Mouse (Mus musculus) layer of hippocampus, adult 18-20 months (tissue): ENCODE measurements at regions not wholly inside any gene's neighbourhood (a gene's known extent, or its start where the extent isn't known, plus 50 kb on each side); places are given as distances from the start of the nearest gene placed in this dataset.

Experiments
- DNase-seq, 2 experiments: peaks; one replicate each; pipeline ENCODE4 v3.0.0; 2022; ENCODE audit warnings: low spot score in 2 of 2

DNA sequence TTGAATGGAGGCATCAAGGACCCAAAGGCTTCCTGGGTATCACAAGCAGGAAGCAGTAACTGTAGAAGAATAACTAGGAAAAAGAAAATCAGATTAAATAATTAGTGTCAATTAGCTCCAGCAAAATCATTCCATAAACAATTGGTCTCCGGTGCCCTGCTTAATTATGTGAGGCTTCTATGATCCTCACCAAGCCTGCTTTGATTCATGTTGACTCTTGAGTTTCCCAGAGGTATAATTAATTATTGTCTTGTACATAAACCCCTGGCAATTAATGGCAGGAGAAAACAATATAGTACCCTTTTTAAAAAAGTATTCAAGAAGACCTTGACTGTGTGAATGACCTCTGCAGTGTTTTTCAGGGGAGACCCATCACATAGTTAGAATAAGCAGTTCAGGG lies 61.5 kb upstream of the Sp8 start:
- no peak for DNase-seq

DNA sequence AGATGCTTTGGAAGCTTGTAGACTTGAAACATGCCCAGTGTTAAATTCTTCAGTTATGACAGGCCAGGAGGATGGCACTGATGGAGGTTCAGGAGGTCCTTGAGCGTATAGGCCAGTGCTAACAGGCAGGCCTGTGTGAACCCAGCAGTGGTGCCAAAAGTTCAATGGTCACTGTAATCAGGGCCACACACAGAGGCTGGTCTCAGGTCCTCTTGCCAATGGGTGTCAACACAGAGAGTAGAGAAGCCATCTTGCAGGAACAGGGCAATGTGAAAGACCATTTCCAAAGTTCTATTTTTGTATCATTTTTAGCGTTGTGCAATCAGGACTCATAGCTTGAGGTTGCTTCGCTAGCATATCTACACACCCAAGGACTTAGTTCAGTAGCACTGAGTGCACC lies 64.2 kb upstream of the Sp8 start:
- DNase-seq, result no peak

DNA sequence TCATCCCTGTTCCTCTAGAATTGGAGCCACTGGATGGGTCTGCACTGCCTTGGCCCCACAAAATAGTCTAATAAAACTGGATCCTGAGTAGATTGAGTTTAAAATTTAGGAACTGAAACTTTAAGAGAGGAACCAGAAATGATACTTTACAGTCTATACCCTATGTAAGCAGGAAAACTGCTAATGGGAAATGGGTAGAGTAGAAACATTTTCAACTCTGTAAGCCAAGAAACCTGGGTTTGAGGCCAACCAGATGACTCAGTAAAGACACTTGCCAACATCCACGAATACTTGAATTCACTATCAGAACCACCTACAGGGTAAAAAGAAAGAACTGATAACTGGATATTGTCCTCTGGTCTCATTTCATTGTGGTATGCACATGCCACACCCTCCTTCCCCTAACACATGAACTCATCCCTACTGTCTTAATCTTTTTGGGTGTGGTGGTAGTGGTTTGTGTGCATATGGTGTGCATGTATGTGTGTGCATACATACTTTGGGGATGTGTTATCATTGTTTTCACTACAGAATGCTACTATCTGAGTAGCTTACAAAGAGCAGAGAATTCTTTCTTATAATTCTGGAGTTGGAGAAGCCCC lies 70.6 kb upstream of the Sp8 start:
- no peak for DNase-seq

DNA sequence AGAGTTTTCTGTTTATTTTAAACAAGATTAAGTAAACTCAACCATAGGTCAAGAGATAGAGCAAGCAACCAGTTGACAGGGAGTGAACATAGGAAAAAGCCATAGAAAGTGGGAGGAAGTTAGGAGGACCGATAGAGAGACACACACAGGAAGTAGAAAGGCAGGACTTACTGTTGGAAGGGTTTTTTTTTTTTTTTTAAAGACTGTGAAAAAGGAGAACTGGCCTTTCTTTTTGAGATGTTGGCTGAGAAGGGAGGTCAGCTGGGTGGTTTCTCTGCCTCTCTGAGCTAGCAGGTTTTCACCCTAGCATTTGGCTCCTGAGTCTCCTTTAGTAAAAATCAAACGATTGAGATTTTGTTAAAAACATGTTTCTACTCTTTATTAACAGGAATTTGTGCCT lies 73.3 kb upstream of the Sp8 start:
- no peak for DNase-seq

DNA sequence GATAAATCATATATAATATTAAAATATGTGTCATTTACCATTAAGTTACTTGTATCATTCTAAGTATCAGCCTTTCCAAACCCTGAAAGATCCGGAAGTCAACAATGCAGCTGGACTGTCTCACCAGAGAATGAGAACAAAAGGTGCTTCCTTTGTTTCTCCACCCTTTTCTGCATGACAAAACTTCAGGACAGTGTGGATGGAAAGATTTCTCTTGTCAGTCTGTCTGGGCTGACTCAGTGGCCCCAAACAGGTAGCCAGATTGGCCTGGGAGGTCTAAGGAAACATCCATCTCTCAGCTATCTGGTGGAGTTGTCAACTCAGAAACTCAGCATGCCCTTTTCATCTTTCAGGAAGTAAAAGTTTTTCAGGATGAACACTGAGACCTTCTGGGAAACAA lies 79.7 kb upstream of the Sp8 start:
- no peak for DNase-seq

DNA sequence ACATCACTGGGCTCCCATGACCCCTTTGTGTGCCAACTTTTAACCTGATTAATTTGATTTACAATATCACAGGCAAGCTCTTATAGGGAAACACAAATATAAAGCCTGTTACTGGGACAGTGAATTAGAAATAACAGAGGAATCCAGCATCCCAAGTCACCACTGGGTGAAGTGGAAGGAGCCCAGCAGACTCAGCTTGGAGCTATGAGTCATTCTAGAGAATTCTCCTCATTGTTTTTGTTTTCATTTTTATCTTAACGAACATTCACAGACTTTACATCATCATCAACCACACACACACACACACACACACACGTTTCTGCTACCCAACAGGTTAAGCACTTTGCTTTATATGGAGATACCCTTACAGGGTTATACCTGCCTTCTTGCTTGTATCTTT lies 92.1 kb upstream of the Sp8 start:
- no peak for DNase-seq

DNA sequence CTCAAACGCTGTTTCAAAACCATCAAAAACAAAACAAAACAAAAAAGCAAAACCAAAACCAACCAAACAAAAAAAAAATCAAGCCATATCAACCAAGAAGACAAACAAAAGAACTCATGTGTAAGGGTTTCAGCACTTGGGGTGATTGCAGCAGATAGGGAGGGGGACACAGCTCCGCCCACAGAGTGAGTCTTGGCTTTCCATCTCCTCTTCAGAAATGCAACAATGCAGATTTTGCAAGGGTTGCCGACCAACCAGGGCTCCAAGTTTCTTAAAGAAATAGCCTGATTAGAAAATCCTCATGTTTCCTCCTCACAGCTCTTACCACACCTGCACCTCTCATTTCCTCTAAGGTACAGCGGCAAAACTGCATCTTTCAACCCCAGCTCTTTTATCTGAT lies 107.0 kb upstream of the Sp8 start:
- no peak for DNase-seq

DNA sequence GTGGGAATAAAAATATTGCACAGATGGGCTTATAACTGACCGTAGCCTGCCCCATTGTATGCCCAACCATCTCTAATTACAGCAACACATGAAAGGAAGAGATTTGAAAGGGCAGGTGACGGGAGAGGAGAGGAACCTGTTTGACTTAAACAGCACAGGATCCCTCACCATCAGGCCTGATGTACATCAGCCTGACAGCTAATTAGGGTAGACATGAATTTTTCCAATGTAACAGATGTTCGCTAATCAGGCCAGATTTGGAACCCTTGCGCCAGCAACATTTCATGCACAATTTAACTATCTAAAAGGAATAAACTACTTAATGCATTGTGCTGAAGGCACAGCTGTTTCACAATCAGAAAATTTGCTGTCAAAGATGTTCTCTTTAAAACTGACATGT lies 120.2 kb upstream of the Sp8 start:
- DNase-seq, result no peak

DNA sequence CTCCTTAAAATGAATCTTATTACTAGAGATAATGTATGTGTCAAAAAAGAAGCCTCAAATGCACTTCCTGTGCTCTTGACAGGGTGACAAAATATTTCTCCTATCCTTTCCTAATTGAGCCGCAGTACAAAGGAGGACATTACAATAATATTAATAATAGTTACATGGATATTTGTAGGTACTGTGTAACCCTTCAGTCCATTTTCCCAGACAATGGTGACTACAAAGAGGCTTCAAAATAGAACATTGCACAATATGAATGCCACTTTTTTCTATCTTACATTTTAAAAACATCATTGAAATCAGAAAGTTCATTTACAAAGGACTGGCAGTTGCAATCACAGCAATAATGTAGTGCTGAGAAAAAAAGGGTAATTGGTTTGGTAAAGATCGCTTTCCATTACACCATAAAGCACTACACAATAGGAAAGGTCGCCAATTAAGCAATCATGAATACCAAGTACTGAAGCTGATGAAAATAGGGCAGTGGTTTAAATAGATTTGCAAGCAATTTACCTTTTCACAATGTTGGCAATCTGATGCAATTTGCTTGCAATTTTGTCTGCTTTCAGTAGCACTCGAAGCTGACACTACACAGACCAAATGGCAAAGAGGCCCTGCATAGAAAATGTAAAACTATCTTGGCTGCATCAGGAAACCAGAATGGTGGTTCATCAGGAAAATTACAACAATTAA lies 126.1 kb upstream of the Sp8 start:
- no peak for DNase-seq

DNA sequence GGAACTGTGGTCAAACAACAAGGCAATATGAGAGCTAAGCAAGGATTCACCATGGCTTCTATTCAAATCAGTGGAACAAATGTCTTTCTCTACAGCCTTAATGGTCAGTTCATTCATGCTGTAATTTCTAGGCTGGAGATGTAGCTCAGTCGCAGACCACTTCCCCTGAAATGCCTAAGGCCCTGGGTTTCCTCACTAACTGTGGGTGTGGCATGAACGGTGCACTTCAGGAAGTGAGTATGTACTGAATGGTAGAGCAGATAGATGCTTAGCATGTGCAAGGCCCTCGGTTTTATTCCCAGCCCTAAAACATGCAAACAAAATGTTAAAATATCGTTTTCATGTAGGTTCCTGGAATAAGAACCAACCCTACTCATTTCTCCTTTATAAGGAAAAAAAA lies 129.3 kb upstream of the Sp8 start:
- DNase-seq, result no peak

DNA sequence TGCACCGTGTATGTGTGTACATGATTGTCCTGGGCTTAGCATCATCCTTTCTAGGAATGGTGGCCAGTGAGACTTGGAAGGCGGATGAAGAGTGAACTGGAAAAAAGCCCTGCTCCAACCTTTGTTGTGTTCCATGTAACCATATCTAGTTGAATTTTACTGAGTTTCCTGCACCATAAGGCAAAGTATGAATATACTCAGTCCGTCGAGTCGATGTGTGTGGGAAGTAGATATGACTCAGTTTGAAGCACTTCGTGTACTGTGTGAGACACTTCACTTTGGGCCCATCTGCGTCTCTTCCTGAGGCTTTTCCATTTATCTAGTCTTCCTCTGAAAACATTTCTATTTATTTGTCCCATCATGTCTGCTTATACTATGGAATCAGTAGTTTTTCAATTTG lies 139.5 kb upstream of the Sp8 start:
- DNase-seq, result peak; percentile 29 to 68

DNA sequence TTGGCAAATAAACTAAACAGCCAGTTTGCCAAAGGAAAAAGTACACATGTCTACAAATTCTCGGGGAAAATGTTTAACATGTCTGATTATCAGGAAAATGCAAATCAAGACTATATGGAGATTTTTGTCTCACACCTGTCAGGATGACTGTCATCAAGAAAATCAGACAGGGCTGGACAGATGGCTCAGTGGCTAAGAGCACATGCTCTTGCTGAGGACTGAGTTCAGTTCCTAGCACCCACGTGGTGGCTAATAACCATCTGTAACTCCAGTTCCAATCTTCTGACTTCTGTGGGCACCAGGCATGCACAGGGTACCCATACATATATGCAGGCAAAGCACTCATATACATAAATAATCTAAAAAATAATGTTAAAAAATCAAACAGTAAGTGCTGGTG lies 141.3 kb upstream of the Sp8 start:
- DNase-seq, result no peak

DNA sequence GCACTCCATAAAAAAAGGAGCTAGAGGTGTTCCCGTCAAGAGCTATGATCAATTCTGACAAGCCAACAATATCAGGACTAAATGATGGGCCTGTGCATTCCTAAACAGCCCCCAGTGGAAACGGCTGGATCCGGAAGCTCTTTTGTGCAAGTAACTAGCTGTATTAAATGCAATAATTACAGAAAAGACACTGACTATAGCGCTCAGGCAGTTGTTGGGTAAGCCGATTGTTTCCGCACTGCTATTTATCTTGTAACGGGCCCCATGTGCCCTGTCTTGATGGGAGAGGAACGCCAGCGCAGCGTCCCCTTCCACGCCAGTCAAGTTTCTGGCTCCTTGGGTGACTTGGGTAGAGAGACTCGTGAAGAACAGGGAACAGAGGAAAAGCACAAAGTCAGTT lies 142.4 kb upstream of the Sp8 start:
- no peak for DNase-seq

DNA sequence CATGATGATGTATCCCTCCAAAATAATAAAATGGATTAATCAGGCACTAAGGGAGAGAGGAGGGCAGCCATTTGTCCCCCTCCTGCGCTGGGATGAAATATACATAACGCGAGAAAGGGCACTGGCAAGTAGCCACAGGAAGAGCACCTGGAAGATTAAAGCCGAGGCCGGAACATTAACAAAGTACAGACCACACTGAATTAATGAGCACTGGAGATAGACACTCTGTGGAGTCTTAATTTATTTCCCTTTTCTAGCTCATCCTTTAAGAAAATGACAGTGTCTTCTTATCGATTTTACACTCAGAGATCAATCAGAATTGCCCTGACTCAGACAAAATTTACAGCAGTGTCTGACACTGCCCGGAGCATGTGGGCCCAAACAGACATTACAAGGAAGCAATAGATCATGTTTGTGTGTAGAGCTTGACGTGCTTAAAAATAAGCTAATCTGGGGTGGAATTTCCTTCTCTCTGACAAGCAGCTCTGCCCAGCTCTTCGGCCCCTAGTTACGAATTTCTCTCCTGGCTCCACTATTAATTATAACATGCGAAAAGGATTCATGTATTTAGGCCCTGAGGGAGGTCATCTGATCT lies 143.0 kb upstream of the Sp8 start:
- DNase-seq, result no peak

DNA sequence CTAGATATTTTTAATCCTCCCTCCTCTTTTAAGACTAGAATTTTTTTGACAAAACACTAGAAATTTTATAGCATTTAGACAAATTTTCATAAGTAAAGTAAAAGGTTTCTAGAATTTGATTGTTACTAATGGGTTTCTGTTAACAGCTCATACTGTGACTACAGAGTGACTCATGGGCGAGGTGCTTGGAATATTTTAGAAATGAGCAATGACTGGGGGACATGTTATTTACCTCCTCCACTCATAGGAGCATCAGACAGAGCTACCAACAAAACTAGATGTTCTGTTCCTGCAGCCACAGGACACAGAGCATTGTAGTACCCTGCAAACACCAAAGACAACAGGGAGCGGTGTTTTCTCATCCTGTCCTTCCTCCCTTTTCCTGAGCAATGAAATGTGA lies 144.3 kb upstream of the Sp8 start:
- no peak for DNase-seq

DNA sequence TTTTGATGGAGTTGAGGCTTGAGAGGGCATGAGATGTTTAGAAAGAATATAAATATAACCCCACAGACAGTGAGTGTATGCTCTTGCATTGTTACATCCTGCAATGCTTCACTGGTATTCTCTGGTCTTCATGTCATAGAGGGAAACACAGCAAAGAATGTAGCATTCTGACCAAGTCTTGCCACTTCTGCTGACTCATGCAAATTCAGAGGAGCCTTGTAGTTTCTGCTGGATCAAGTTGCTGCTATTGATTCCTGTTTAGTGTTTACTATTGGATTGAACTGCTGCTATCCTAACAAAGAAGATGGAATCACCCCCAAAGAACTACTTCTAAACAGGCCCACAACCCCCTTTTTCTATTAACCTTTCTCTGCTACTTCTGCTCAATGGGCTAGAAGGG lies 148.0 kb upstream of the Sp8 start:
- no peak for DNase-seq

DNA sequence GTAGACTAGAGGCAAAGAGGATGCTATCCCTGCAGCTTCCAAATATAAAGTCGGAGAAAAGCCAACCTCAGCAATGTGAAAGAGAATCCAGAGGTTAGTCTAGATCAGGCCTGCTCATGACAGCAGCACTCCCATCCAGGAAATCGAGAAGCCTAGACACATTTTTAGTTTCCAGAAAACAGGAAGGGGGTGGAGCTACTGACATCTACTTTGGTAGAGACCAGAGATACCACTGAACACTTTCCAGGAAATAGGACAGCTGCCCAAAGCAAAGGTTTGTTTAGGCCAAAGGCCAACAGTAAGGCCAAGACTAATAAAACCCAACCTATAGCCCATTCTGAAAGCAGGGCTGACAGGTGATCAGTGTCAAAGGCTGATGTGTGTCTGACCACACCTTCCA lies 151.4 kb upstream of the Sp8 start:
- no peak for DNase-seq

DNA sequence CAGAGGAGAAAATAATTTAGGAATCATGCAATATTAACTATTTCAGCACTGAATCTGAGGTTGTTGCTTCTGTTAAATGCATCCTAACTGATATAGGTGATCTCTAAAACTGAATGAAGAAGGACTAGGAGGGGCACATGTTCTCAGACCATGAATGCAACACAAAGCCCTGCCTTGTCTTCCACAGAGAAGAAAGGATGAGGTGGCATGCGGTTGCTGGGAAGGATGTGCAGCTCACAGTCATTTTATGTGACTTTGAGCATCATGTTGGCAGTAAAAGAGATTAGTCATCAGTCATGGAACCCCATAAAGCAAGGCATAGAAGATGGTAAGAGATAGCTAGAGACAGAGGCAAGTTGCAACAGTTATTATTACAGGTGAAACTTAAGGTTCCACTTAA lies 163.2 kb upstream of the Sp8 start:
- no peak for DNase-seq

DNA sequence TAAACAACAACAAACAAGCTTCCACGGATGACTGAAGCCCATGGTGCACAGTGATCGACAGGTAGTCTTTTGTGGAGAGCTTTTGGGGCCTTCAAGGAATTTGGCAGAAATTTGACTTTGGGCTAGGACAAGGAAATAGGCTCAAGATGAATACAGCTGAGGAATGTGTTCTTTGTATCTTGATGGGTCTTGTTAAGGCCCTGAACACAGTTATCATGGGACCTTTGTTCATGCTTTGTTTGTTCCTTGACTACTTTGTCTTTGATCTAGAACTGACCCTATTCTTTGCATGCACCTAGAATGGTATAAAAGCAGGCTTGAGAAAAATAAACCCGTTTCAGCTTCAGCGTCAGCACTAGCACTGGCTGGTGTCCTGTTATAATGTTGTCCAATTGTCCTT lies 168.1 kb upstream of the Sp8 start:
- no peak for DNase-seq

DNA sequence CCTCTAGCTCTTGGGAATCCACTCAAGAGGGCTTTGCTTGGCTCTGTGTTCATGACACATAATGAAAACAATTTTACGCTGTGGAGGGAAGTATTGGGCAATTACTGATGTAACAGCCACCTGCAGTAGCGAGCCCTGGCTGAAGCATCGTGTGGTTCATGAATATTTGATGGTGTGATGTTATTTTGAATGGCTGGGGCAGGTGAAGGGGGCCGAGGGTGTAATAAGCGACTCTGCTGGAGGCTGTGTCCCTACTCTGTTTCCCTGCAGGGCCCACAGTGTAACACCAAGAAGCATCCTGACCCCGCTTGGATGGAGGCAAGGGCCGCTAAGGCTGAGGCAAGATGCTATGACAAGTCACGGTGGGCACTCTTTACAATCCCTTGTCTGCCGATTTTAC lies 184.6 kb upstream of the Sp8 start:
- no peak for DNase-seq

DNA sequence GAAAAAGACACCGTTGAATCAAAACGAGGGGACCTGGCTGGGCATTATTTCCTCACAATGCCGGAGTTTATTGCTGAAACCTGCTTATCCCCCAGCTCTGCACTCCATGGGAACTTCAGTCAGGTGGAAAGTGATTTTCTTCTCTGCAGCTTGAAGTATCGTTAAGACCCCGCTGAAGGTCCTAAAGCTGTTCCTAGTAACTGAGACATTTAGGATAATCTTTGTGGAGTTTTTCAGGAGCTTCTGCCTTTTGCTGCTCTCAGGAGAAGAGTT lies 185.0 kb upstream of the Sp8 start:
- DNase-seq, result no peak

DNA sequence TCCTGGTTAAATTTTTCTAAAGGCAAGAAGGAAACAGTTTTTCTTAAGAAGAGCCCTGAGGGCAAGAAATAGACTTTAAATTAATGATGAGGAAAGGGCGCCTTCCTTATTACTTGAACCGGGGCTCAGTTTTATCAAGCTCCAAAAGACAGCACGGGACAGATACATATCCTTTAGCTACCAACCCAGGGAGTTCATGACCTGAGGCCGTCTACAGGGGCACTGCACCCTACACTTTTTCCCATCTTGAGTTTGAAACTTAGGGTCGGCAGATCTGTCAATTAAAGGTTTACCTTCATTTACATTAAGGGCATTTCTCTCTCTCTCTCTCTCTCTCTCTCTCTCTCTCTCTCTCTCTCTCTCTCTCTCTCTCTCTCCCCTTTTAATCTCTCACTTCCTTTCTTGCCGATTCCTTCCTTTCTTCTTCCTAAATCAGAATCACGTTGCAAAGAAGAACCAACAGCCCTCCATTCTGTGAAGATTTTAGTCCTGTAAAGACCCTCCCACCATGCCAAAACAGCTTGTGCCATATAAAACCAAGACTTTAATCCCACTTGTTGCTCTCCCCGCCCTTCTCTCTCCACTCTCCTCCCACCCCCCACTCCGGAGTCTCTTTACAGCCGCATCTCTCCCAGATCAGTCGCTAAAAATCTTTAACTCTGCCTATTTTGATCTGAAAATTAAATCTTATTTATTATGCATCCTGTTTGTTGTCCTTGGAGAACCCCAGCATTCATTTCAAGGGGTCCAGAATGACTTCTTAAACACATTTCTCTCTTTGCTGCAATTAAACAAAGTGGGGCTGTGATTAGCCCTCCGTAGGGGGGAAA lies 185.5 kb upstream of the Sp8 start:
- DNase-seq, result no peak
